Mouse (Mus musculus): ENCODE data around the gene Zfp712. TPM values are rescaled to one million over a fixed set of nuclear protein-coding genes. Genes with fewer than 3 reads are reported as not detected.

The Zfp712 gene
- polyA plus RNA-seq, 1 experiment, result 0.95 TPM

Other genes starting within 250 kb of the Zfp712 start
- gene Gm10767, start 156.3 kb downstream of the Zfp712 start, polyA plus RNA-seq (2012; ENCODE audit: insufficient read depth, insufficient read length, missing spikeins), result 3.4 and 4.7 TPM in 2 replicates
- 1.7 TPM in 1 of 2 replicates, not detected in the other for gene Zfp708, start 36.8 kb upstream of the Zfp712 start, polyA plus RNA-seq (2012; ENCODE audit: insufficient read depth, insufficient read length, missing spikeins)
- gene Gm28557, start 47.4 kb upstream of the Zfp712 start, polyA plus RNA-seq (2012; ENCODE audit: insufficient read depth, insufficient read length, missing spikeins), result 3.1 and 4.1 TPM in 2 replicates
- gene Rslcan18, start 55.1 kb upstream of the Zfp712 start, polyA plus RNA-seq (2012; ENCODE audit: insufficient read depth, insufficient read length, missing spikeins), result 0.46 TPM in 1 of 2 replicates, not detected in the other
- gene Zfp759, start 60.5 kb upstream of the Zfp712 start, polyA plus RNA-seq (2012; ENCODE audit: insufficient read depth, insufficient read length, missing spikeins), result 2.0 and 2.1 TPM in 2 replicates
- 1.2 and 2.4 TPM in 2 replicates for gene Rsl1, start 112.0 kb upstream of the Zfp712 start, polyA plus RNA-seq (2012; ENCODE audit: insufficient read depth, insufficient read length, missing spikeins)
- gene Zfp455, start 133.3 kb upstream of the Zfp712 start, polyA plus RNA-seq (2012; ENCODE audit: insufficient read depth, insufficient read length, missing spikeins), result 0.54 and 0.59 TPM in 2 replicates
- 0.58 and 1.7 TPM in 2 replicates for gene Zfp458, start 217.3 kb upstream of the Zfp712 start, polyA plus RNA-seq (2012; ENCODE audit: insufficient read depth, insufficient read length, missing spikeins)
- not detected in 2 replicates for gene Zfp457, start 245.3 kb upstream of the Zfp712 start, polyA plus RNA-seq (2012; ENCODE audit: insufficient read depth, insufficient read length, missing spikeins)